Comparison of ENCODE assay signal across 23 mouse cellular contexts in the genomic region with DNA sequence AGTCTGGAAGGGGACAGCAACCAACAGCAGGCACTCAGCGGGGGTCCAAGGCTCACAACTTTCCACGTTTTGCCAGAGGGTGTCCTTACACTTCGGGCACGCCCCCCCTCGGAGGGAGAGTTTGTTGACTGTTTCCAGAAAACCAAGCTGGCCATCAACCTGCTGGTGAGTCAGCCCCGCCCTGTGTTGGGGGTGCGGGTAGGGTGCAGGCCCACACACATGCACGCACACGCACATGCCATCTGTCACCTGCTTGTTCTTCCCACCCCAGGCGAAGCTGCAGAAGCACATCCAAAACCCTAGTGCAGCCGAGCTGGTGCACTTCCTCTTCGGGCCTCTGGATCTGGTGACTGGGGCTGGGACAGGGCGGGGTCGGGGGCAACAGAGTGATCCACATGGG. TPM values are rescaled to one million over a fixed set of nuclear protein-coding genes. Genes with fewer than 3 reads are reported as not detected.
A peak's percentile ranks its signal among the peaks of the same experiment; 100 is the strongest.
DNase-seq lines count a peak whose midpoint lies in the region; ATAC-seq lines count a peak whose summit lies in the region.
"Had no signal": no experiment of that assay in that cellular context is flagged by ENCODE, and none has a peak within 500 bp of the region (broad histone marks: within the 10 kb centered on the region; RNA-seq: fewer than 3 reads in every experiment).

No protein-coding gene starts in this region.

- peaks cover 27% of the 10 kb centered on the region for H3K27me3 ChIP-seq in forebrain, embryonic 12.5 days

- no peaks in the 10 kb centered on the region for H3K9me3 ChIP-seq in forebrain, embryonic 12.5 days
- H3K9me3 ChIP-seq: forebrain, embryonic 10.5 days; hindbrain, embryonic 15.5 days; kidney, embryonic 15.5 days; limb, embryonic 15.5 days; midbrain, embryonic 15.5 days had no signal

- intact Hi-C loops in left cerebral cortex, postnatal 4 days (cut with DNase I), result no loop called here

- peaks cover 4% of the 10 kb centered on the region for H3K4me1 ChIP-seq in forebrain, embryonic 12.5 days

- H3K36me3 ChIP-seq in forebrain, embryonic 12.5 days (replicated peaks), result no peaks in the 10 kb centered on the region
- H3K36me3 ChIP-seq: forebrain, embryonic 10.5 days; hindbrain, embryonic 15.5 days; kidney, embryonic 15.5 days; limb, embryonic 15.5 days; midbrain, embryonic 15.5 days had no signal

- H3K9ac ChIP-seq in forebrain, embryonic 12.5 days, result no peak overlapping the region
- H3K9ac ChIP-seq: hindbrain, embryonic 15.5 days; kidney, embryonic 15.5 days; limb, embryonic 15.5 days; midbrain, embryonic 15.5 days had no signal

- WGBS in forebrain, embryonic 12.5 days, result 77% methylated on average over 14 of the region's 14 CpGs

- DNase-seq in cerebellum, adult 9-11 months, result peak; percentile 47
- DNase-seq in cerebellum, adult 11 months, result no peak
- DNase-seq in left cerebral cortex, adult 18-20 months (ENCODE audit: low spot score in 2 of 2), result peak; percentile 46 to 47
- no peak for DNase-seq in left cerebral cortex, adult 11 months (ENCODE audit: low spot score)
- peak; percentile 30 for DNase-seq in ZHBTc4 (ENCODE audit: low read depth, low spot score)
- DNase-seq in left cerebral cortex, postnatal 4 days, result peak; percentile 59
- no peak for DNase-seq in ovary, postnatal 10 days (ENCODE audit: low spot score)
- DNase-seq: adrenal gland, postnatal 36 days; gastrocnemius, postnatal 10 days; heart, adult 18-20 months; heart, postnatal 4 days; spleen, adult 18-20 months; thymus, postnatal 36 days had no signal

- H3K4me3 ChIP-seq in forebrain, embryonic 12.5 days (replicated peaks), result no peak overlapping the region
- H3K4me3 ChIP-seq: forebrain, embryonic 10.5 days; hindbrain, embryonic 15.5 days; kidney, embryonic 15.5 days; limb, embryonic 15.5 days; midbrain, embryonic 15.5 days; myocyte had no signal

- no peak for ATAC-seq in forebrain, embryonic 12.5 days (ENCODE audit: low FRiP score)
- ATAC-seq: CD4-positive, CD25-positive, alpha-beta regulatory T cell, adult 4 months; intestine, embryonic 16.5 days; lung, postnatal 0 days; midbrain, embryonic 15.5 days had no signal

- no peak overlapping the region for H3K4me2 ChIP-seq in forebrain, embryonic 12.5 days
- H3K4me2 ChIP-seq: hindbrain, embryonic 15.5 days; kidney, embryonic 15.5 days; limb, embryonic 15.5 days; midbrain, embryonic 15.5 days had no signal

- no peak overlapping the region for H3K27ac ChIP-seq in forebrain, embryonic 12.5 days
- H3K27ac ChIP-seq: forebrain, embryonic 10.5 days; hindbrain, embryonic 15.5 days; kidney, embryonic 15.5 days; limb, embryonic 15.5 days; midbrain, embryonic 15.5 days had no signal

RNA-seq across cellular contexts. Expression of a gene that starts 18.3 kb away (rescaled TPM):
- 1 to 10 TPM; 3.5 to 6.3 TPM for total RNA-seq in left cerebral cortex, adult 18-20 months (2021)
- total RNA-seq in left cerebral cortex, postnatal 4 days (2021), result under 1 TPM; 0.86 to 0.97 TPM
- polyA plus RNA-seq in forebrain, embryonic 12.5 days (2016; fragmentation: Nextera tagmentation; extraction: Ambion mirVana), result 1.2 and 1.7 TPM in 2 replicates
- polyA plus RNA-seq: CD4-positive, CD25-positive, alpha-beta regulatory T cell, adult 4 months had no signal

RNA-seq across cellular contexts. Expression of a gene that starts 29.4 kb away (rescaled TPM):
- total RNA-seq in left cerebral cortex, adult 18-20 months (2021), result 10 to 100 TPM; 24.6 to 34.6 TPM
- 10 to 100 TPM; 21.1 to 21.9 TPM for total RNA-seq in left cerebral cortex, postnatal 4 days (2021)
- 59.9 and 63.6 TPM in 2 replicates for polyA plus RNA-seq in forebrain, embryonic 12.5 days (2016; fragmentation: Nextera tagmentation; extraction: Ambion mirVana)

RNA-seq across cellular contexts. Expression of a gene that starts 29.5 kb away (rescaled TPM):
- 10 to 100 TPM; 62.8 to 70.5 TPM for total RNA-seq in left cerebral cortex, adult 18-20 months (2021)
- total RNA-seq in left cerebral cortex, postnatal 4 days (2021), result 100 to 1,000 TPM; 246 to 267 TPM
- 74.0 and 78.4 TPM in 2 replicates for polyA plus RNA-seq in forebrain, embryonic 12.5 days (2016; fragmentation: Nextera tagmentation; extraction: Ambion mirVana)

RNA-seq across cellular contexts. Expression of a gene that starts 35.0 kb away (rescaled TPM):
- total RNA-seq in left cerebral cortex, adult 18-20 months (2021), result 100 to 1,000 TPM in 1 of 2 experiments, 10 to 100 TPM in 1; 96.6 to 104 TPM
- 100 to 1,000 TPM; 146 to 152 TPM for total RNA-seq in left cerebral cortex, postnatal 4 days (2021)
- polyA plus RNA-seq in forebrain, embryonic 12.5 days (2016; fragmentation: Nextera tagmentation; extraction: Ambion mirVana), result 397 and 407 TPM in 2 replicates

RNA-seq across cellular contexts. Expression of a gene that starts 57.0 kb away (rescaled TPM):
- 10 to 100 TPM; 40.4 to 45.1 TPM for total RNA-seq in left cerebral cortex, adult 18-20 months (2021)
- total RNA-seq in left cerebral cortex, postnatal 4 days (2021), result 10 to 100 TPM; 43.1 to 44.6 TPM
- 47.0 and 50.0 TPM in 2 replicates for polyA plus RNA-seq in forebrain, embryonic 12.5 days (2016; fragmentation: Nextera tagmentation; extraction: Ambion mirVana)

Comparison
In these comparisons a context has a peak if more than half of its experiments do, and no peak if none do; other contexts are left out.
1. DNase-seq: peak in cerebellum, adult 9-11 months (single experiment), left cerebral cortex, adult 18-20 months (2 of 2), ZHBTc4 (single experiment) and left cerebral cortex, postnatal 4 days (single experiment); none in cerebellum, adult 11 months (single experiment), left cerebral cortex, adult 11 months (single experiment) and ovary, postnatal 10 days (single experiment).